Mouse (Mus musculus) bone marrow, adult 2 months (tissue): ENCODE data around the gene Dag1. TPM values are rescaled to one million over a fixed set of nuclear protein-coding genes. Genes with fewer than 3 reads are reported as not detected.

ENCODE experiments used
- H3K27ac ChIP-seq: fragments of 200-500 bp; 2 replicates; pipeline ENCODE4 v1.5.1; 2012; ENCODE audit warnings: low read depth, mild to moderate bottlenecking, control low read depth, inconsistent platforms, low read length; ENCODE audit not compliant: control insufficient read depth, poor library complexity, insufficient read depth
- H3K4me1 ChIP-seq: fragments of 200-500 bp; 2 replicates; pipeline ENCODE4 v1.6.1; 2011; ENCODE audit warnings: low read length; ENCODE audit not compliant: control insufficient read depth, insufficient read depth
- H3K4me3 ChIP-seq: fragments of 200-500 bp; replicated peaks from 2 replicates; pipeline ENCODE3; 2011; ENCODE audit warnings: mild to moderate bottlenecking, low read depth, low read length, control low read depth; ENCODE audit not compliant: control insufficient read depth
- CTCF ChIP-seq: fragments of 200-500 bp; IDR thresholded peaks from 2 replicates; pipeline ENCODE4 v1.5.1; 2011; ENCODE audit warnings: low read length, control low read depth; ENCODE audit not compliant: control insufficient read depth, insufficient read depth
- POLR2A ChIP-seq: fragments of 200-500 bp; IDR thresholded peaks from 2 replicates; pipeline ENCODE4 v1.6.1; 2011; ENCODE audit warnings: low read depth, mild to moderate bottlenecking, control low read depth, low read length, borderline replicate concordance; ENCODE audit not compliant: control insufficient read depth
- WGBS: fragments of 180-500 bp; shearing (Covaris S2); methylation state at CpG from one replicate; pipeline ENCODE4 v1.1.7; 2018; 5-methylcytosine and 5-hydroxymethylcytosine counted together
- polyA plus RNA-seq: library from polyadenylated mRNA; stranded (reverse); fragments of >200 nt; gene quantifications from 2 replicates; pipeline ENCODE4 v1.2.4, GENCODE M21; 2011; ENCODE audit warnings: low replicate concordance; ENCODE audit not compliant: missing spikeins, insufficient read depth, insufficient read length

The Dag1 gene
- polyA plus RNA-seq, 1 experiment: 2.6 TPM

DNA sequence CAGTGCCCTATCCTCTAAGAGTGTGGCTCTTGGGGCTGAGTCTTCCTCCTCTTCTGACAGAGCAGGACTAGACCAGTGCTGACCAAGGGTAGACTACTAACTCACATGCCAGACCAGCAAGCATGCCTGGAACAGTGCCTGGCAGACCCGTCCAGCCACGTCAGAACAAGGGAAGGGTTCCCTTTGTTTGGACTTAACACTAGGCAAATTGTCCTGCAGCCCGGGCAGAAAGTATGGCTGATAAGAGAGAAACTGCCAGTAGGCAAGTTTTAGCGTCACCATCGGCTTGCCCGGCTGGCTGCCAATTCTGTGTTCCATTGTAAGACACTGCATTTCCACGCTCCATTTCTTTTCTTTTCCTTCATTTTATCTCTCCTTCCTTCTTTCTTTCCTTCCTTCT, 3.9 kb upstream of the Dag1 start:
- no peak overlapping the region for H3K4me3 ChIP-seq
- WGBS: 78% methylated on average over 7 of the region's 7 CpGs
- no peaks in the 10 kb centered on the region for H3K4me1 ChIP-seq
- H3K27ac ChIP-seq: no peak overlapping the region
- no peak for TF ChIP-seq CTCF
- no peak for TF ChIP-seq POLR2A

DNA sequence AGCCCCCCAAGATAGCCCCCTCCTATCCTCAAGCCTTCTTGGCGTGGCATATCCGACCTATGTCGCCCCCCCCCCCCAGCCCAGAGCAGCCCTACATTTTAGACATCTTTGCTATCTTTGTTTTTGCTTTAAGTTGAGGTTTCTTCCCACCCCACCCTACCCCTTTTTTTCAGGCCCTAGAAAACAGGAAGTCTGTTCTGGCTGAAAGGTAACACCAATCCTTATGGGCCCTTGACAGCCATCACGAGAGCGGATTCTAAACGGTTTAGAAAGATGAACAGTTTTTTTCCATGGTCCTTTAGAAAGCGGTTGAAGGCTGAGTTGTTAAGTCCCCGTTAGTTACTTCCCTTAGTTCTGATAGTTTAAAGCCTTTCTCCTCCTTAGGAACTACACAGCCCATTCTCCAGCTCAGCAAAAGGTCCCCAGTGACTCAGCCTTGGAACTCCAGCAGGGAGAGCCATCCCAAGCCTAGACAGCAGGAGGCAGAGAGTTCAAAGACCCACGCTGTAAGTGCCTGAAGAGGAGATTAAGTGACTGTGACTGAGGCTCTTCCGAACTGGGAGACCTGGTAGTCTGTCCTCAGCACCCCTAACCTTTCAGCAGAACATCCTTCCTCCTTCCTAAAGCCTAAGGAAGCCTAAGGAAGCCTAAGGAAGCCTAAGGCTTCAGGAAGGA, 2.6 kb upstream of the Dag1 start:
- TF ChIP-seq CTCF (no peak), POLR2A (no peak)
- Histone ChIP-seq H3K4me3 (no peak overlapping the region), H3K27ac (no peak overlapping the region), H3K4me1 (no peaks in the 10 kb centered on the region; the same call in 1 of the 2 replicates)
- 35% methylated on average over 10 of the region's 10 CpGs for WGBS

DNA sequence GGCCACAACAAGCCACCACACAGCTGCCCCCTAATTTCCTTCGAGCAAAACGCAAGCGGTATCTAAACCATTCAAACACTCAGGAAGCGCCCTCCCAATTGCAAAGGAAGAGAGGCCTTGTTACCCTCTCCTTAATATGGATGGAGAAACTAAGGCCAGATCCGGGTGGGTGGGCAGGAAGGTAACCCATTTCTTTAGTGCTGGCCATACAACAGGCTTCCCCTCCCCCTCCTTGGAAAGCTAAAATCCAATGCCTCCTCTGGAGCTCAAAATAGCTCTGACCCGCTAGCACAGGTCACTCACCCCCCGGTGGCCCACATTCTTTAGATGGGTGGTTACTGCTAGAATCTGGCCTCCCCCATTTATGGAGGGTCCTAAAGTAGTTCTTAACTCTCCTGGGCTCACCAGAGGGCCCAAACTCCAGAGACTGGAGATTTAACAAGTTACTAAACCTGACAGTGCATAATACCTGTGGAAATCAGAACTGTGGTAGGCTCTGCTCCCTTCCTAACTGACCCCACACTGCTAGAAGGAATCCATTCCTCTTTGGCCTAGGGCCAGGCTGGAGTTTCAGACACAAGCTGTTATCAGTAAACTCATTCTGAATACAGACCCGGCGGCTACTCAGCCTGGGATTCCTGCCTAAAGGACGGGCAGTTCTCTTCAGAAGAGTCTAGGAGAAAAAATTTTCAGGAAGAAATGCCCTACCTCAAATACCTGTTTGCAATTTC, 598 bp upstream of the Dag1 start:
- H3K4me3 ChIP-seq: peak overlapping the region; percentile 83
- 21% methylated on average over 10 of the region's 10 CpGs for WGBS
- peak overlapping the region; percentile 53; the same call in 1 of the 2 replicates for H3K27ac ChIP-seq
- H3K4me1 ChIP-seq: no peaks in the 10 kb centered on the region; the same call in 1 of the 2 replicates
- no peak for TF ChIP-seq POLR2A
- no peak for TF ChIP-seq CTCF

DNA sequence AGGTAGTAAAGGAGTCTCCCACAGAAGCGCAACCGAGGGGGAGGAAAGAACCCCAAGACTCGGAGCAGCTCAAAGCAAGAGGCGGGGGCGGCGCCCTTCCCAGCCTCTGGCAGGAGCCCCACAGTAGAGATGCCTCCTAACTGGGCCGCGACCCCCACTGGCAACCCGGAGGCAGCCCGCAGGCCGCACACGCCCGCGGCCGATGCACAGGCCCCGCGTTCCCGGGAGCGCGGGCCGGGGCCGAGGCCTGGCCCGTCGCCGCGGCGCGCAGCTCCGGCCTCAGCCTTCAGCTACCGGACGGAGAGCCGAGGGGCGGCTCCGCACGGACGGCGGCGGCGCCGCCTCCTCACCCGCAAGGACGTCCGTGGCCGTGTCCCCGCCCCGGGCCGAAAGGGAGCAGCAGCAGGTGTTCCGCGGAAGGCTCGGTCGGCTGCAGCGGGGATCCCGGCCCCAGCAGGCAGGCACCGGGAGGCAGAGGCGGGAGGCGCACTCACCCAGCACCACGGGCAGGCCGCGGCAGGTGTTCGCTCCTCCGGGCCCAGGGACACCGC, 552 bp downstream of the Dag1 start:
- Histone ChIP-seq H3K4me3 (peak overlapping the region; percentile 83), H3K4me1 (no peaks in the 10 kb centered on the region; the same call in 1 of the 2 replicates), H3K27ac (peak overlapping the region; percentile 82)
- TF ChIP-seq POLR2A (no peak), CTCF (no peak)
- under 1% methylated on average over 61 of the region's 62 CpGs for WGBS

DNA sequence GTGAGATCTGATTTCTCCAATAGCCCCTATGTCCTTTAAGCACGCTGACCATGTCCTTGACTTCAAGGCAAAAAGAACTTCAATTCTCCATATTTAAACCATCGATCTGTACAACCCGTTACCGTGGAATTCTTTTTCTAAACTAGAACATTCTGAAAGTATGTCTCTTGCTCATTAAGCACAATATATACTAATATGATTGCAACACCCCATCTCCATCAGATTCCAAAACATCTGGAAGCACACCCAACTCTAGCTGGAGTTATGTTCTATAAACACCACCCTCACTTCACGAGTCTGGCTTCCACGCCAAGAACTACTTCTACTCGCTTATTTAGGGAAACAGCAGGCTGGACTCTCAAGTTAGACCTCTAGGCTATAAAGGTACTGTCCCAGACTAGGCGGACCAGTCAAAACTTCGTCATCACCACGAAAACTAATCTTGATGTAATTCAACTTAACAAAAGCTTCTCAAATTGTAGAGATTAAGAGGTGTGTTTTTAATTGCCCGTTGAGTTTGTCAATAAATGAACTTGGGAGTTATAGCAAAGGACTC, 1.2 kb downstream of the Dag1 start:
- Histone ChIP-seq H3K4me1 (no peaks in the 10 kb centered on the region; the same call in 1 of the 2 replicates), H3K27ac (no peak overlapping the region), H3K4me3 (peak overlapping the region; percentile 83)
- no peak for TF ChIP-seq CTCF
- no peak for TF ChIP-seq POLR2A
- WGBS: 57% methylated on average over 11 of the region's 11 CpGs

DNA sequence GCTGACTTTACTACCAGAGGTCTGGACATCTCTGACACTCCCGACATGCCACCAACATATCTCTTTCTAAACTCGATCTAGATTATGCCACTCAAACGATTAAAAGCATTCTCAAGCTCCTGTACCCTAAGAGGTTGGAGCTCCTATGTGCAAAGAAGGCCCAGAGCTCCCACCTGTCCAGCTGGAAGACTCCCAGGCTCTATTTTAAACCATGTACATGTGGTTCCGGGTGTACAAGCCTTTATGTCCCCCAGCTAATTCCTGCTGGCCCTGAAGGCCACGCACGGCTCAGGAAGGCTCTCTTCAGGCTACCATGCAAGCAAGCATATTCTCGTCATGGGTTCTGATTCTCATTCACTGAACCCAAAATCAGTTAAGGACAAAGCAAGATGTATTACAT, 1.9 kb downstream of the Dag1 start:
- no peak overlapping the region for H3K4me3 ChIP-seq
- TF ChIP-seq CTCF (no peak), POLR2A (no peak)
- no peaks in the 10 kb centered on the region; the same call in 1 of the 2 replicates for H3K4me1 ChIP-seq
- 84% methylated on average over 7 of the region's 7 CpGs for WGBS
- no peak overlapping the region for H3K27ac ChIP-seq

DNA sequence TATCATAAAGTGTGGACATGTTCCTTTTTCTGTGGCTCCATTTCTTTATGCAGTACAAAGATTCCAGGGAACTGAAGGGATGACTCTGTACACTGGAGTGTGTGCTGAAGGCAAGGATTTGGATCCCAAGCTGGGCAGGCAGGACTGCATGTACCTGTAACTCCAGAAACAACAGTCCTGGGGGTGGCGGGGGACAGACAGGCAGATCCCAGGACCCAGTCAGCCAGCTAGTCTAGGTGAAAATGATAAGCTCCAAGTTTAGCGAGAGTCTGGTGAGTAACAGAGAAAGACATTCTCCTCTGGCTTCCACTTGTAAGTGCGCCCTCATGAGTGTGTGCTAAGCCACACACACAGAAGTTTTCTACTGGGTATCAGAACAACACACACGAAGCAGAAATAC, 3.2 kb downstream of the Dag1 start:
- WGBS: 74% methylated on average over 4 of the region's 4 CpGs
- no peak overlapping the region for H3K27ac ChIP-seq
- no peaks in the 10 kb centered on the region; the same call in 1 of the 2 replicates for H3K4me1 ChIP-seq
- no peak for TF ChIP-seq CTCF
- TF ChIP-seq POLR2A: no peak
- H3K4me3 ChIP-seq: no peak overlapping the region

DNA sequence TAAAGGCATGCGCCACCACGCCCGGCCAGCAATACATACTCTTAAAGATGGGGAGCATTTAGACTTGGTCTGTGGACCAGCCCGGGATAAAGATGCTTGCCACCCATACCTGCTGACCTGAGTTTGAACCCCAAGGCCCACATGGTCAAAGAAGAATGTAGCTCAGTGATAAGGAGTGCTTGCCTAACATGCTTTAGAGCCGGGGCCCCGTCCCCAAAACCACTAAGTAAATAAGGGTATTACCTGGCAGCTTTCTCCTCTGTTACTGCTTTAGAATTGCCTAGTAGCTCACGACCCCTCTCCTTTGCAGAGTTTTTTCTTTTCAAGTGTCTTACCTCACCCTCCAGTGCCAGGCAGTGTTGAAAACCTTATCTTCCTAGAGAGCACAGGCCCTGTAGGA, 11.0 kb downstream of the Dag1 start:
- Histone ChIP-seq H3K27ac (no peak overlapping the region), H3K4me3 (no peak overlapping the region), H3K4me1 (no peaks in the 10 kb centered on the region)
- TF ChIP-seq CTCF: no peak
- TF ChIP-seq POLR2A: no peak
- 82% methylated on average over 7 of the region's 7 CpGs for WGBS

DNA sequence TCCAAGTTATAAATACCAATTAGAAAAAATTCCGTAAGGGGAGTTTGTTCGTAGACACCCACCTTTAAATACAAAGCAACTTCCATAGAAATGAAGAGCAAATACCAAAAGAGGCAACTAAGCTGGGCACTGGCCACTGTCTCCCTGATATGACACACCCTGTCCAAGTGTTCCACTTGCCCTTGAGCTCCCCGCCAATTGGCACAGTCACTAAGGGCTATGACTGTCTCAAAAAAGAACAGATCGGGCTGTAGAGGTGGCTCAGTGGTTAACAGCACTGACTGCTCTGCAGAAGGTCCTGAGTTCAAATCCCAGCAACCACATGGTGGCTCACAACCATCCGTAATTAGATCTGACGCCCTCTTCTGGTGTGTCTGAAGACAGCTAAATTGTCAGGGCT, 11.9 kb downstream of the Dag1 start:
- 85% methylated on average over 6 of the region's 6 CpGs for WGBS
- no peak for TF ChIP-seq POLR2A
- no peak for TF ChIP-seq CTCF
- Histone ChIP-seq H3K27ac (no peak overlapping the region), H3K4me3 (no peak overlapping the region), H3K4me1 (no peaks in the 10 kb centered on the region)
